Mouse (Mus musculus): ENCODE measurements around the gene Fcrlb.
"Not testable (repeated sequence)": the region's sequence is repeated elsewhere in the genome, so short reads cannot be mapped to it uniquely, and the experiment has no call there.

The Fcrlb gene

GRCm38 (mm10) chr1:170912891-170913615, at the start of gene Fcrlb:
TSS of gene Fcrlb (minus strand) at chr1:170912941.
- DNase-seq (ENCODE audit: low spot score): no peak

- peak; percentile 52 for DNase-seq (ENCODE audit: low spot score)
These were observed 49.6 kb upstream of the Fcrlb start for GRCm38 (mm10) chr1:170962301-170962700.

- no peak for DNase-seq (ENCODE audit: low spot score)
These were observed 48.4 kb upstream of the Fcrlb start for GRCm38 (mm10) chr1:170961101-170961500.

- no peak for DNase-seq (ENCODE audit: low spot score)
These were observed 47.0 kb upstream of the Fcrlb start for GRCm38 (mm10) chr1:170959791-170960190.

- no peak for DNase-seq (ENCODE audit: low spot score)
These were observed 45.5 kb upstream of the Fcrlb start for GRCm38 (mm10) chr1:170958225-170958624.

GRCm38 (mm10) chr1:170953192-170953591, 40.5 kb upstream of the Fcrlb start:
- DNase-seq (ENCODE audit: low spot score): no peak

GRCm38 (mm10) chr1:170950772-170951171, 38.0 kb upstream of the Fcrlb start:
- DNase-seq (ENCODE audit: low spot score): no peak

- DNase-seq (ENCODE audit: low spot score): not testable (repeated sequence)
These were observed 32.2 kb upstream of the Fcrlb start for GRCm38 (mm10) chr1:170944908-170945307.

- DNase-seq (ENCODE audit: low spot score): not testable (repeated sequence)
These were observed 31.4 kb upstream of the Fcrlb start for GRCm38 (mm10) chr1:170944151-170944550.

- DNase-seq (ENCODE audit: low spot score): peak; percentile 39
These were observed 26.5 kb upstream of the Fcrlb start for GRCm38 (mm10) chr1:170939255-170939654.

- no peak for DNase-seq (ENCODE audit: low spot score)
These were observed 21.6 kb upstream of the Fcrlb start for GRCm38 (mm10) chr1:170934383-170934782.

GRCm38 (mm10) chr1:170933940-170934339, 21.2 kb upstream of the Fcrlb start:
- DNase-seq (ENCODE audit: low spot score): no peak

GRCm38 (mm10) chr1:170933386-170933920, 20.7 kb upstream of the Fcrlb start:
- no peak for DNase-seq (ENCODE audit: low spot score)

GRCm38 (mm10) chr1:170932043-170932442, 19.3 kb upstream of the Fcrlb start:
- no peak for DNase-seq (ENCODE audit: low spot score)

- DNase-seq (ENCODE audit: low spot score): no peak
These were observed 16.5 kb upstream of the Fcrlb start for GRCm38 (mm10) chr1:170929245-170929644.

GRCm38 (mm10) chr1:170928467-170928866, 15.7 kb upstream of the Fcrlb start:
- no peak for DNase-seq (ENCODE audit: low spot score)

GRCm38 (mm10) chr1:170927378-170927777, 14.6 kb upstream of the Fcrlb start, which contains the start of gene Fcrla:
TSS of gene Fcrla (minus strand) at chr1:170927583.
- DNase-seq (ENCODE audit: low spot score): no peak

GRCm38 (mm10) chr1:170926941-170927340, 14.2 kb upstream of the Fcrlb start:
- peak; percentile 38 for DNase-seq (ENCODE audit: low spot score)

- no peak for DNase-seq (ENCODE audit: low spot score)
These were observed 11.7 kb upstream of the Fcrlb start for GRCm38 (mm10) chr1:170924485-170924884.

GRCm38 (mm10) chr1:170919308-170919707, 6.6 kb upstream of the Fcrlb start:
- DNase-seq (ENCODE audit: low spot score): no peak

- no peak for DNase-seq (ENCODE audit: low spot score)
These were observed 2.9 kb upstream of the Fcrlb start for GRCm38 (mm10) chr1:170915657-170916056.

GRCm38 (mm10) chr1:170911907-170912660, 657 bp downstream of the Fcrlb start:
- DNase-seq (ENCODE audit: low spot score): no peak

- DNase-seq (ENCODE audit: low spot score): no peak
These were observed 4.4 kb downstream of the Fcrlb start for GRCm38 (mm10) chr1:170908341-170908740.
